Mouse (Mus musculus): ENCODE data around the gene Slc37a1.
A peak's percentile ranks its signal among the peaks of the same experiment; 100 is the strongest.
"Not testable (repeated sequence)": the region's sequence is repeated elsewhere in the genome, so short reads cannot be mapped to it uniquely, and the experiment has no call there.

Gene Slc37a1

GRCm38 (mm10) chr17:31267603-31268002, 19.0 kb upstream of the Slc37a1 start:
- ATAC-seq (ENCODE audit: insufficient number of reproducible peaks, low FRiP score, low TSS enrichment): no peak

GRCm38 (mm10) chr17:31268016-31268415, 18.6 kb upstream of the Slc37a1 start:
- ATAC-seq (ENCODE audit: insufficient number of reproducible peaks, low FRiP score, low TSS enrichment): no peak

- no peak for ATAC-seq (ENCODE audit: insufficient number of reproducible peaks, low FRiP score, low TSS enrichment)
Measured at GRCm38 (mm10) chr17:31269761-31270160, 16.8 kb upstream of the Slc37a1 start.

- ATAC-seq (ENCODE audit: insufficient number of reproducible peaks, low FRiP score, low TSS enrichment): no peak
Measured at GRCm38 (mm10) chr17:31270246-31270645, 16.3 kb upstream of the Slc37a1 start.

- ATAC-seq (ENCODE audit: insufficient number of reproducible peaks, low FRiP score, low TSS enrichment): not testable (repeated sequence)
Measured at GRCm38 (mm10) chr17:31270736-31271135, 15.9 kb upstream of the Slc37a1 start.

GRCm38 (mm10) chr17:31271136-31271851, 15.3 kb upstream of the Slc37a1 start:
- no peak for ATAC-seq (ENCODE audit: insufficient number of reproducible peaks, low FRiP score, low TSS enrichment)

GRCm38 (mm10) chr17:31272416-31273165, 14.0 kb upstream of the Slc37a1 start:
- no peak for ATAC-seq (ENCODE audit: insufficient number of reproducible peaks, low FRiP score, low TSS enrichment)

GRCm38 (mm10) chr17:31273631-31274030, 13.0 kb upstream of the Slc37a1 start:
- no peak for ATAC-seq (ENCODE audit: insufficient number of reproducible peaks, low FRiP score, low TSS enrichment)

GRCm38 (mm10) chr17:31275181-31275580, 11.4 kb upstream of the Slc37a1 start:
- ATAC-seq (ENCODE audit: insufficient number of reproducible peaks, low FRiP score, low TSS enrichment): no peak

- no peak for ATAC-seq (ENCODE audit: insufficient number of reproducible peaks, low FRiP score, low TSS enrichment)
Measured at GRCm38 (mm10) chr17:31276207-31276921, 10.2 kb upstream of the Slc37a1 start.

- ATAC-seq (ENCODE audit: insufficient number of reproducible peaks, low FRiP score, low TSS enrichment): peak; percentile 70
Measured at GRCm38 (mm10) chr17:31276922-31277918, 9.4 kb upstream of the Slc37a1 start, which contains the start of gene Rsph1. Rsph1 (minus strand) TSS chr17:31277383.

- ATAC-seq (ENCODE audit: insufficient number of reproducible peaks, low FRiP score, low TSS enrichment): no peak
Measured at GRCm38 (mm10) chr17:31277931-31278330, 8.7 kb upstream of the Slc37a1 start.

- no peak for ATAC-seq (ENCODE audit: insufficient number of reproducible peaks, low FRiP score, low TSS enrichment)
Measured at GRCm38 (mm10) chr17:31279541-31279940, 7.1 kb upstream of the Slc37a1 start.

- ATAC-seq (ENCODE audit: insufficient number of reproducible peaks, low FRiP score, low TSS enrichment): no peak
Measured at GRCm38 (mm10) chr17:31280269-31280668, 6.3 kb upstream of the Slc37a1 start.

- no peak for ATAC-seq (ENCODE audit: insufficient number of reproducible peaks, low FRiP score, low TSS enrichment)
Measured at GRCm38 (mm10) chr17:31281830-31282686, 4.5 kb upstream of the Slc37a1 start.

GRCm38 (mm10) chr17:31282687-31283053, 3.9 kb upstream of the Slc37a1 start:
- no peak for ATAC-seq (ENCODE audit: insufficient number of reproducible peaks, low FRiP score, low TSS enrichment)

- ATAC-seq (ENCODE audit: insufficient number of reproducible peaks, low FRiP score, low TSS enrichment): no peak
Measured at GRCm38 (mm10) chr17:31285867-31286266, 725 bp upstream of the Slc37a1 start.

GRCm38 (mm10) chr17:31287216-31287615, 624 bp downstream of the Slc37a1 start:
- no peak for ATAC-seq (ENCODE audit: insufficient number of reproducible peaks, low FRiP score, low TSS enrichment)
